Mouse (Mus musculus) heart, embryonic 11.5 days (tissue): ENCODE measurements around the gene Ece1. TPM values are rescaled to one million over a fixed set of nuclear protein-coding genes. Genes with fewer than 3 reads are reported as not detected.
"Not testable (repeated sequence)": the region's sequence is repeated elsewhere in the genome, so short reads cannot be mapped to it uniquely, and the experiment has no call there.

Experiments used
- ATAC-seq: fragments of 200-750 bp; cut with Nextera tagmentation; replicated peaks from 2 replicates; pipeline ENCODE4 v1.8.0; 2017; ENCODE audit warnings: moderate library complexity; ENCODE audit not compliant: insufficient number of reproducible peaks, low FRiP score, low TSS enrichment
- H3K27ac ChIP-seq: fragments of 300-500 bp; sonication (generic); 2 replicates; pipeline ENCODE4 v1.5.1; 2014; ENCODE audit warnings: mild to moderate bottlenecking, low read depth, low read length
- H3K27me3 ChIP-seq: fragments of 300-500 bp; sonication (generic); 2 replicates; pipeline ENCODE4 v1.6.1; 2014; ENCODE audit warnings: mild to moderate bottlenecking, low read length, mixed read lengths; ENCODE audit not compliant: control insufficient read depth, insufficient read depth
- H3K36me3 ChIP-seq: fragments of 300-500 bp; sonication (generic); 2 replicates; pipeline ENCODE4 v1.6.1; 2014; ENCODE audit warnings: mild to moderate bottlenecking, low read length, moderate library complexity, mixed read lengths; ENCODE audit not compliant: control insufficient read depth, insufficient read depth
- H3K4me1 ChIP-seq: fragments of 300-500 bp; sonication (generic); 2 replicates; pipeline ENCODE4 v1.6.1; 2014; ENCODE audit warnings: low read length; ENCODE audit not compliant: control insufficient read depth, insufficient read depth
- H3K4me2 ChIP-seq: fragments of 300-500 bp; sonication (generic); 2 replicates; pipeline ENCODE4 v1.6.1; 2014; ENCODE audit warnings: mild to moderate bottlenecking, moderate library complexity
- H3K4me3 ChIP-seq: fragments of 300-500 bp; sonication (generic); 2 replicates; pipeline ENCODE4 v1.5.1; 2014; ENCODE audit warnings: low read depth, low read length
- H3K9ac ChIP-seq: fragments of 300-500 bp; sonication (generic); 2 replicates; pipeline ENCODE4 v1.6.1; 2014; ENCODE audit warnings: mild to moderate bottlenecking, low read depth, low read length, moderate library complexity
- H3K9me3 ChIP-seq: fragments of 300-500 bp; sonication (generic); replicated peaks from 2 replicates; pipeline ENCODE4 v1.6.1; 2016; ENCODE audit warnings: low read length; ENCODE audit not compliant: control insufficient read depth
- WGBS: fragments of 180-500 bp; shearing (Covaris S2); extraction: QIAGEN DNeasy Blood & Tissue Kit; methylation state at CpG from one replicate; pipeline ENCODE4 v1.1.7; 2014; ENCODE audit not compliant: insufficient replicate concordance; 5-methylcytosine and 5-hydroxymethylcytosine counted together
- polyA plus RNA-seq: library from polyadenylated mRNA; unstranded; fragments of >200 nt; fragmentation: Nextera tagmentation; extraction: Ambion mirVana; gene quantifications from 2 replicates; pipeline ENCODE4 v1.2.1, GENCODE M21; 2014

Ece1 gene
- polyA plus RNA-seq, 1 experiment from 2014 or later = 129 TPM

DNA sequence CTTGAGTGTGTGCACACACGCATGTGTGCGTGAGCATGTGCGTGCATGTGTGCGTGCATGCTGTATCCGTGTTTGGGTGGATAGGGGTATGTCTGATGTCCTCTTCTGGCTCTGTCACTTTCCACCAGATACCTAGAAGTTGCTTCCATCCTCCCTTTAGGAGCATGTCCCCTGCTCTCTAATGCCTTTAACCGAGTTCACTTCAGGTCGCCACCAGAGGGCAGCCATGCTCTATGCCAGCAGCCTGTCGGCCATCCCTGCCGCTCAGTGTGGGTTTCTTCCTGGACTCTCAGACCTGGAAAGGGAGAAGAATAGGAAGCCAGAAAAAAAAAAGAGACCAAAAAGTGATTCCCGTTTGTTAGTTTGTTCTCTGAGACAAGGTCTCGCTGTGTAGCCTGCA lies 17.4 kb upstream of the Ece1 start:
- WGBS = 18% methylated on average over 11 of the region's 11 CpGs
- no peak for ATAC-seq

GRCm38 (mm10) chr4:137847651-137848050 lies 14.4 kb upstream of the Ece1 start:
- not testable (repeated sequence) for H3K4me2 ChIP-seq, H3K4me1 ChIP-seq, H3K4me3 ChIP-seq, H3K36me3 ChIP-seq, H3K27me3 ChIP-seq, H3K9me3 ChIP-seq, ATAC-seq, H3K27ac ChIP-seq, H3K9ac ChIP-seq
- WGBS = 88% methylated on average over 8 of the region's 8 CpGs

More for the DNA sequence above, 17.4 kb upstream of the Ece1 start:
- no peak overlapping the region for H3K4me3 ChIP-seq
- H3K4me2 ChIP-seq = no peak overlapping the region
- H3K27ac ChIP-seq = no peak overlapping the region
- 0 out of 2 replicates have a peak, but pooled peaks cover 4% of the 10 kb centered on the region for H3K27me3 ChIP-seq
- no peaks in the 10 kb centered on the region for H3K4me1 ChIP-seq
- no peaks in the 10 kb centered on the region for H3K9me3 ChIP-seq
- no peaks in the 10 kb centered on the region for H3K36me3 ChIP-seq
- no peak overlapping the region for H3K9ac ChIP-seq

GRCm38 (mm10) chr4:137850161-137850560 lies 11.9 kb upstream of the Ece1 start:
- no peak overlapping the region for H3K4me3 ChIP-seq
- ATAC-seq = no peak
- no peaks in the 10 kb centered on the region for H3K36me3 ChIP-seq
- no peaks in the 10 kb centered on the region for H3K9me3 ChIP-seq
- no peak overlapping the region for H3K4me2 ChIP-seq
- peaks cover 2% of the 10 kb centered on the region; the same call in 1 of the 2 replicates for H3K4me1 ChIP-seq
- WGBS = 90% methylated on average over 6 of the region's 6 CpGs
- no peak overlapping the region for H3K9ac ChIP-seq
- H3K27ac ChIP-seq = no peak overlapping the region
- H3K27me3 ChIP-seq = no peaks in the 10 kb centered on the region

DNA sequence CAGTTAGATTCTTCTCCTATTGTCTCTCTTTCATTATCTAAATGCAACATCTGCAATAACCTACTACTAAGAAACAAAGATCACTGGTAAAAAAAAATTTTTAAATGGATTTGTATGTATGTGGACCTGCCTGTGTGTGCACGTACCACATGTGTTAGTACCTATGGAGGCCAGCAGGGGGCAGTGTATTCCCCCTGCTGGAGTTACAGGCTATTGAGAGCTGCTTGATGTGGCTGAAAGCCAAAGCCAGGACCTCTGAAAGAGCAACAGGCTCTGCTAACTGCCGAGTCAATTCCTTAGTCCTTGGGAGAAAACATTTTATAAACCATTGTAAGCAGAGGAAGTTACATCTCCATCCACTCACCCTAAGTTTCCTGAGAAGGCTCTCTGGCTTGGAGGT lies 10.6 kb upstream of the Ece1 start:
- H3K4me2 ChIP-seq = no peak overlapping the region
- no peak overlapping the region for H3K27ac ChIP-seq
- no peaks in the 10 kb centered on the region for H3K27me3 ChIP-seq
- WGBS = 61% methylated on average over 2 of the region's 2 CpGs
- no peak overlapping the region for H3K9ac ChIP-seq
- no peak for ATAC-seq
- H3K4me3 ChIP-seq = no peak overlapping the region
- peaks cover 2% of the 10 kb centered on the region; the same call in 1 of the 2 replicates for H3K4me1 ChIP-seq
- H3K9me3 ChIP-seq = no peaks in the 10 kb centered on the region
- H3K36me3 ChIP-seq = no peaks in the 10 kb centered on the region

GRCm38 (mm10) chr4:137853822-137854221 lies 8.2 kb upstream of the Ece1 start:
- no peak for ATAC-seq
- 69% methylated on average over 6 of the region's 6 CpGs for WGBS
- H3K4me1 ChIP-seq = peaks cover 2% of the 10 kb centered on the region; the same call in 1 of the 2 replicates

GRCm38 (mm10) chr4:137855741-137856341 lies 6.2 kb upstream of the Ece1 start:
- ATAC-seq = no peak
- Histone ChIP-seq H3K4me2 (no peak overlapping the region), H3K27me3 (no peaks in the 10 kb centered on the region), H3K9me3 (no peaks in the 10 kb centered on the region), H3K27ac (no peak overlapping the region), H3K9ac (no peak overlapping the region), H3K4me1 (peaks cover 2% of the 10 kb centered on the region; the same call in 1 of the 2 replicates), H3K36me3 (no peaks in the 10 kb centered on the region), H3K4me3 (no peak overlapping the region)
- 56% methylated on average over 9 of the region's 9 CpGs for WGBS

More at GRCm38 (mm10) chr4:137853822-137854221, 8.2 kb upstream of the Ece1 start:
- H3K27me3 ChIP-seq = no peaks in the 10 kb centered on the region
- H3K27ac ChIP-seq = no peak overlapping the region
- H3K9me3 ChIP-seq = no peaks in the 10 kb centered on the region
- no peak overlapping the region for H3K9ac ChIP-seq
- no peak overlapping the region for H3K4me3 ChIP-seq
- no peaks in the 10 kb centered on the region for H3K36me3 ChIP-seq
- no peak overlapping the region for H3K4me2 ChIP-seq

- Histone ChIP-seq H3K27me3 (no peaks in the 10 kb centered on the region), H3K4me2 (no peak overlapping the region), H3K36me3 (no peaks in the 10 kb centered on the region), H3K27ac (no peak overlapping the region), H3K4me3 (no peak overlapping the region), H3K9ac (no peak overlapping the region), H3K9me3 (no peaks in the 10 kb centered on the region), H3K4me1 (peaks cover 2% of the 10 kb centered on the region; the same call in 1 of the 2 replicates)
- no peak for ATAC-seq
- 28% methylated on average over 7 of the region's 7 CpGs for WGBS
These were observed 4.9 kb upstream of the Ece1 start for GRCm38 (mm10) chr4:137857116-137857515.

- Histone ChIP-seq H3K4me1 (peaks cover 6% of the 10 kb centered on the region; the same call in 1 of the 2 replicates), H3K27ac (no peak overlapping the region), H3K36me3 (no peaks in the 10 kb centered on the region), H3K27me3 (no peaks in the 10 kb centered on the region), H3K9me3 (no peaks in the 10 kb centered on the region), H3K4me3 (no peak overlapping the region), H3K9ac (no peak overlapping the region), H3K4me2 (no peak overlapping the region)
- 69% methylated on average over 2 of the region's 2 CpGs for WGBS
- no peak for ATAC-seq
These were observed 3.7 kb upstream of the Ece1 start for GRCm38 (mm10) chr4:137858371-137858770.

GRCm38 (mm10) chr4:137861461-137862011 lies 501 bp upstream of the Ece1 start:
- H3K4me1 ChIP-seq = peaks cover 25% of the 10 kb centered on the region
- WGBS = 18% methylated on average over 17 of the region's 17 CpGs
- H3K36me3 ChIP-seq = no peaks in the 10 kb centered on the region
- H3K9me3 ChIP-seq = no peaks in the 10 kb centered on the region
- ATAC-seq = peak; percentile 40
- H3K27me3 ChIP-seq = no peaks in the 10 kb centered on the region
- no peak overlapping the region for H3K27ac ChIP-seq
- peak overlapping the region; percentile 83 for H3K9ac ChIP-seq
- H3K4me2 ChIP-seq = peak overlapping the region; percentile 84
- peak overlapping the region; percentile 69 for H3K4me3 ChIP-seq
